Mouse (Mus musculus) CH12.LX (cell line): ENCODE measurements around the gene Kcnn1. TPM values are rescaled to one million over a fixed set of nuclear protein-coding genes. Genes with fewer than 3 reads are reported as not detected.
A peak's percentile ranks its signal among the peaks of the same experiment; 100 is the strongest.

Experiments
- DNase-seq: peaks from one replicate; pipeline ENCODE4 v3.0.0-alpha.2; 2013; ENCODE audit errors: extremely low read depth
- H3K27ac ChIP-seq: 2 replicates; pipeline ENCODE4 v1.5.1; 2012; ENCODE audit warnings: low read depth, mild to moderate bottlenecking, control low read depth, moderate library complexity; ENCODE audit not compliant: insufficient read depth
- H3K27me3 ChIP-seq: replicated peaks from 2 replicates; pipeline ENCODE3; 2012; ENCODE audit warnings: inconsistent platforms
- H3K36me3 ChIP-seq, 2 experiments: replicated peaks in 1 of 2; 2 replicates each; pipeline versions ENCODE3 to v1.6.1; 2012; ENCODE audit warnings: inconsistent platforms in 1 of 2, low read length in 1 of 2, mild to moderate bottlenecking in 1 of 2, mixed read lengths in 1 of 2, moderate library complexity in 1 of 2; ENCODE audit not compliant: control insufficient read depth in 1 of 2, insufficient read depth in 1 of 2
- H3K4me1 ChIP-seq, 2 experiments: 2 replicates each; pipeline ENCODE4 v1.6.1; 2012; ENCODE audit warnings: inconsistent platforms in 1 of 2, moderate library complexity in 1 of 2; ENCODE audit not compliant: insufficient read depth in 2 of 2, control insufficient read depth in 1 of 2
- H3K4me2 ChIP-seq: 2 replicates; pipeline ENCODE4 v1.6.1; 2012; ENCODE audit warnings: low read depth, mild to moderate bottlenecking, control low read depth; ENCODE audit not compliant: poor library complexity, insufficient read depth, severe bottlenecking
- H3K4me3 ChIP-seq, 3 experiments: fragments of 150-350 bp in 1 of 3; sonication (generic) in 1 of 3; replicated peaks in 1 of 3; 2 replicates each; pipeline versions ENCODE3 to v1.5.1; 2011 to 2012; ENCODE audit warnings: low read depth in 2 of 3, low read length in 2 of 3, mild to moderate bottlenecking in 2 of 3, moderate library complexity in 2 of 3, control low read depth in 1 of 3, improper control_type of control experiment in 1 of 3, inconsistent platforms in 1 of 3, mixed read lengths in 1 of 3; ENCODE audit not compliant: poor library complexity in 1 of 3
- H3K79me2 ChIP-seq: replicated peaks from 2 replicates; pipeline ENCODE4 v1.6.1; 2012; ENCODE audit warnings: mild to moderate bottlenecking, moderate library complexity; ENCODE audit not compliant: control insufficient read depth, poor library complexity, insufficient read depth, severe bottlenecking; ENCODE audit errors: extremely low read depth
- H3K9ac ChIP-seq: 2 replicates; pipeline ENCODE4 v1.6.1; 2012; ENCODE audit warnings: low read depth, mild to moderate bottlenecking, control low read depth, moderate library complexity; ENCODE audit not compliant: insufficient read depth
- H3K9me3 ChIP-seq: replicated peaks from 2 replicates; pipeline ENCODE3; 2012; ENCODE audit warnings: low read length, inconsistent platforms, mixed read lengths
- BHLHE40 ChIP-seq: IDR thresholded peaks from 2 replicates; pipeline ENCODE4 v1.6.1; 2011; ENCODE audit warnings: mild to moderate bottlenecking, low read depth, low read length, improper control_type of control experiment
- CHD2 ChIP-seq: IDR thresholded peaks from 2 replicates; pipeline ENCODE4 v1.6.1; 2011; ENCODE audit warnings: low read length, improper control_type of control experiment
- CTCF ChIP-seq, 2 experiments: IDR thresholded peaks in 1 of 2; conservative IDR thresholded peaks in 1 of 2; 2 replicates each; pipeline ENCODE4 v1.5.1; 2011 to 2012; ENCODE audit warnings: low read depth in 2 of 2, low read length in 2 of 2, improper control_type of control experiment in 1 of 2, inconsistent platforms in 1 of 2, mild to moderate bottlenecking in 1 of 2, moderate library complexity in 1 of 2
- IRF4 ChIP-seq: IDR thresholded peaks from 2 replicates; pipeline ENCODE4 v1.6.1; 2014; ENCODE audit warnings: low read depth, mild to moderate bottlenecking, inconsistent platforms, low read length, improper control_type of control experiment
- JUND ChIP-seq: conservative IDR thresholded peaks from 2 replicates; pipeline ENCODE4 v1.6.1; 2011; ENCODE audit warnings: low read depth, low read length, improper control_type of control experiment
- MAFK ChIP-seq: IDR thresholded peaks from 2 replicates; pipeline ENCODE4 v1.6.1; 2011; ENCODE audit warnings: low read length, improper control_type of control experiment; ENCODE audit not compliant: insufficient replicate concordance
- MAX ChIP-seq: IDR thresholded peaks from 2 replicates; pipeline ENCODE4 v1.6.1; 2011; ENCODE audit warnings: low read length, improper control_type of control experiment
- NELFE ChIP-seq: IDR thresholded peaks from 2 replicates; pipeline ENCODE4 v1.6.1; 2011; ENCODE audit warnings: low read depth, low read length, improper control_type of control experiment
- POLR2A ChIP-seq: IDR thresholded peaks from 2 replicates; pipeline ENCODE4 v1.6.1; 2011; ENCODE audit warnings: low read depth, mild to moderate bottlenecking, improper control_type of control experiment, low read length
- POLR2AphosphoS2 ChIP-seq: IDR thresholded peaks from 2 replicates; pipeline ENCODE4 v1.6.1; 2011; ENCODE audit warnings: low read depth, low read length, improper control_type of control experiment
- SMC3 ChIP-seq: IDR thresholded peaks from 2 replicates; pipeline ENCODE4 v1.6.1; 2011; ENCODE audit warnings: low read depth, low read length, improper control_type of control experiment
- TCF12 ChIP-seq: IDR thresholded peaks from 2 replicates; pipeline ENCODE4 v1.6.1; 2014; ENCODE audit warnings: low read depth, mild to moderate bottlenecking, inconsistent platforms, low read length, improper control_type of control experiment
- ZKSCAN1 ChIP-seq: IDR thresholded peaks from 2 replicates; pipeline ENCODE4 v1.6.1; 2012; ENCODE audit warnings: low read depth, inconsistent platforms, low read length, improper control_type of control experiment, borderline replicate concordance
- ZMIZ1 ChIP-seq: IDR thresholded peaks from 2 replicates; pipeline ENCODE4 v1.6.1; 2012; ENCODE audit warnings: low read depth, mild to moderate bottlenecking, inconsistent platforms, low read length, improper control_type of control experiment
- dilution Hi-C: fragments of 300-500 bp; cut with MboI; formaldehyde crosslinking; loops from 2 replicates; pipeline ENCODE4 v1.14.3; 2020; ENCODE audit warnings: low sequenced_read_pairs; ENCODE audit not compliant: extremely low pct_unique_long_range_greater_than_20kb, extremely low pct_ligation_motif_present
- in situ Hi-C: fragments of 300-500 bp; cut with MboI; formaldehyde crosslinking; loops from 3 replicates; pipeline ENCODE4 v1.14.3; 2019; ENCODE audit warnings: low sequenced_read_pairs, low pct_ligation_motif_present, low pct_unique_long_range_greater_than_20kb, mixed read lengths
- polyA plus RNA-seq: library from polyadenylated mRNA; unstranded; fragments of >175 nt; gene quantifications from 2 replicates; pipeline ENCODE4 v1.2.1, GENCODE M21; 2012; ENCODE audit warnings: low read depth; ENCODE audit not compliant: insufficient read length
- total RNA-seq, 2 experiments: library from RNA; depleted of rRNA; stranded (reverse); fragments of 300-350 nt in 1 of 2; fragments of >200 nt in 1 of 2; gene quantifications; 2 replicates each; pipeline ENCODE4 v1.2.3; 2012 to 2014

The Kcnn1 gene
- total and polyA plus RNA-seq, 3 experiments = 0.21 TPM; not detected in 2

GRCm38 (mm10) chr8:70893656-70894384 lies 30.8 kb upstream of the Kcnn1 start:
- peaks cover 24% of the 10 kb centered on the region for H3K79me2 ChIP-seq
- in situ Hi-C loops (no loop called here), dilution Hi-C loops (no loop called here)
- no peak overlapping the region for H3K9ac ChIP-seq
- H3K4me2 ChIP-seq = no peak overlapping the region
- H3K36me3 ChIP-seq = peaks cover 39 to 69% of the 10 kb centered on the region in 2 experiments
- no peaks in the 10 kb centered on the region for H3K27me3 ChIP-seq
- DNase-seq = peak; percentile 81
- no peak overlapping the region for H3K27ac ChIP-seq
- peaks cover 21% of the 10 kb centered on the region for H3K9me3 ChIP-seq
- TF ChIP-seq POLR2AphosphoS2 (peak; percentile 98), CTCF (conservative IDR thresholded peaks at IDR 0.05 in 1 of 2, IDR thresholded peaks at IDR 0.05 in 1 of 2; ENCODE audit: low read depth in 2 of 2, low read length in 2 of 2) (peak; percentile 27 to 59; a peak in 3 of 4 replicates), POLR2A (peak; percentile 64), MAX (no peak), SMC3 (peak; percentile 16)
- peaks cover 16 to 22% of the 10 kb centered on the region in 2 experiments for H3K4me1 ChIP-seq
- H3K4me3 ChIP-seq = no peak overlapping the region

GRCm38 (mm10) chr8:70892896-70893655 lies 30.0 kb upstream of the Kcnn1 start:
- H3K36me3 ChIP-seq = peaks cover 39 to 77% of the 10 kb centered on the region in 2 experiments
- dilution Hi-C loops = no loop called here
- in situ Hi-C loops = no loop called here
- peaks cover 21% of the 10 kb centered on the region for H3K9me3 ChIP-seq
- no peak overlapping the region for H3K27ac ChIP-seq
- peaks cover 24% of the 10 kb centered on the region for H3K79me2 ChIP-seq
- H3K4me1 ChIP-seq = peaks cover 10 to 14% of the 10 kb centered on the region in 2 experiments; a peak in 3 of 4 replicates
- no peak overlapping the region for H3K9ac ChIP-seq
- no peak overlapping the region for H3K4me3 ChIP-seq
- no peak for DNase-seq
- no peak overlapping the region for H3K4me2 ChIP-seq
- no peaks in the 10 kb centered on the region for H3K27me3 ChIP-seq
- 0 out of 2 replicates have a peak, but pooled peaks have one; percentile 43 for TF ChIP-seq ZMIZ1
- no peak for TF ChIP-seq TCF12
- TF ChIP-seq CHD2 = peak; percentile 62

GRCm38 (mm10) chr8:70892022-70892895 lies 29.2 kb upstream of the Kcnn1 start, which contains the start of gene Slc5a5:
Gene Slc5a5 (minus strand): TSS chr8:70892757.
- no peak within 1 kb of the TSS for H3K4me2 ChIP-seq
- no peak for DNase-seq
- TF ChIP-seq NELFE (no peak), BHLHE40 (no peak), IRF4 (no peak), MAFK (no peak), CHD2 (no peak), JUND (no peak), ZMIZ1 (no peak), MAX (no peak), SMC3 (no peak), ZKSCAN1 (no peak), POLR2AphosphoS2 (no peak)
- no peak within 1 kb of the TSS for H3K27ac ChIP-seq
- dilution Hi-C loops (no loop called here), in situ Hi-C loops (no loop called here)
- H3K9me3 ChIP-seq = peaks cover 21% of the 10 kb centered on the region
- H3K4me1 ChIP-seq = peaks cover 10 to 14% of the 10 kb centered on the region in 2 experiments; a peak in 3 of 4 replicates
- H3K79me2 ChIP-seq = peaks cover 24% of the 10 kb centered on the region
- H3K4me3 ChIP-seq = no peak within 1 kb of the TSS
- peaks cover 39 to 82% of the 10 kb centered on the region in 2 experiments for H3K36me3 ChIP-seq
- H3K9ac ChIP-seq = no peak within 1 kb of the TSS
- no peaks in the 10 kb centered on the region for H3K27me3 ChIP-seq
